ENCODE assay signal across 9 mouse cellular contexts in the genomic region with DNA sequence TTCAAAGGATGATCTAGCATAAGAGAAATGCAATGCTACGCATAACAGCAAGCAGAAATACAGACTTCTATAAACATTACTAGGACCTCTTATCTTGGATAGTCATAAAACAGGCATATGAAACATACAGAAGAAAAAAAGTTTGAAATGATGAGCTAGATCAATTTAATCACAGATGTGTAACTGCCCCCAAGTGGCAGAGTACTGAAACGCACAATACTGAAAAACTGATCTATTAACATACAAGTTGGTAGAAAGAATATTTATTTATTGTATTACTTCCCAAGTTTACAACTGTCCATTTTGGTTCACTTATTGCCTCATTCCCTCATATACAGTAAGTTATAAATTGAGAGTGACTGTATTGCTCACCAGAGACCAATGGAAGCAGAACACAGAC. TPM values are rescaled to one million over a fixed set of nuclear protein-coding genes. Genes with fewer than 3 reads are reported as not detected.
A peak's percentile ranks its signal among the peaks of the same experiment; 100 is the strongest.
DNase-seq lines count a peak whose midpoint lies in the region; ATAC-seq and TF ChIP-seq lines count a peak whose summit lies in the region.
"Had no signal": no experiment of that assay in that cellular context is flagged by ENCODE, and none has a peak within 500 bp of the region (broad histone marks: within the 10 kb centered on the region; RNA-seq: fewer than 3 reads in every experiment).

No protein-coding gene starts in this region.

- H3K9me3 ChIP-seq in intestine, postnatal 0 days (ENCODE audit: control insufficient read depth): no peaks in the 10 kb centered on the region
- H3K9me3 ChIP-seq in intestine, embryonic 15.5 days: no peaks in the 10 kb centered on the region
- H3K9me3 ChIP-seq: limb, embryonic 15.5 days had no signal

- ATAC-seq in intestine, postnatal 0 days: no peak
- no peak for ATAC-seq in intestine, embryonic 15.5 days

- TF ChIP-seq CTCF in intestine, postnatal 0 days (IDR thresholded peaks at IDR 0.05; ENCODE audit: low read depth): peak; percentile 63

- no peak overlapping the region for H3K9ac ChIP-seq in intestine, postnatal 0 days (ENCODE audit: low read depth, low read length)
- no peak overlapping the region for H3K9ac ChIP-seq in intestine, embryonic 15.5 days
- H3K9ac ChIP-seq: limb, embryonic 15.5 days had no signal

- H3K4me3 ChIP-seq in intestine, postnatal 0 days (ENCODE audit: low read depth, low read length): no peak overlapping the region
- no peak overlapping the region for H3K4me3 ChIP-seq in intestine, embryonic 15.5 days (replicated peaks)
- H3K4me3 ChIP-seq: limb, embryonic 15.5 days had no signal

- 50% methylated on average over 2 of the region's 2 CpGs for WGBS in intestine, postnatal 0 days
- 47% methylated on average over 2 of the region's 2 CpGs for WGBS in intestine, embryonic 15.5 days

- peaks cover 18% of the 10 kb centered on the region for H3K36me3 ChIP-seq in intestine, postnatal 0 days (ENCODE audit: control insufficient read depth, insufficient read depth)
- H3K36me3 ChIP-seq in intestine, embryonic 15.5 days: 0 out of 2 replicates have a peak, but pooled peaks cover 4% of the 10 kb centered on the region

- DNase-seq in right cerebral cortex, adult 18-20 months: peak; percentile 24
- no peak for DNase-seq in right cerebral cortex, postnatal 25 days
- DNase-seq in embryo, embryonic 11 days: peak; percentile 28
- peak; percentile 42 for DNase-seq in thymus, postnatal 14 days
- no peak for DNase-seq in heart, adult 18-20 months

- H3K27me3 ChIP-seq in intestine, postnatal 0 days (replicated peaks; ENCODE audit: control insufficient read depth, insufficient read depth, low read length): no peaks in the 10 kb centered on the region
- no peaks in the 10 kb centered on the region for H3K27me3 ChIP-seq in intestine, embryonic 15.5 days (replicated peaks)
- H3K27me3 ChIP-seq: limb, embryonic 15.5 days had no signal

- H3K27ac ChIP-seq in intestine, postnatal 0 days (ENCODE audit: low read depth, low read length): no peak overlapping the region
- no peak overlapping the region for H3K27ac ChIP-seq in intestine, embryonic 15.5 days
- H3K27ac ChIP-seq: limb, embryonic 15.5 days had no signal

- no peak overlapping the region for H3K4me2 ChIP-seq in intestine, postnatal 0 days (replicated peaks; ENCODE audit: low read depth)
- no peak overlapping the region for H3K4me2 ChIP-seq in intestine, embryonic 15.5 days (replicated peaks)
- H3K4me2 ChIP-seq: limb, embryonic 15.5 days had no signal

- no peaks in the 10 kb centered on the region for H3K4me1 ChIP-seq in intestine, postnatal 0 days (replicated peaks; ENCODE audit: control insufficient read depth, insufficient read depth, low read length)
- no peaks in the 10 kb centered on the region for H3K4me1 ChIP-seq in intestine, embryonic 15.5 days (replicated peaks)
- H3K4me1 ChIP-seq: limb, embryonic 15.5 days had no signal

RNA-seq across cellular contexts. Expression of a gene that starts 12.0 kb away (rescaled TPM):
- 126 and 129 TPM in 2 replicates for polyA plus RNA-seq in intestine, postnatal 0 days (2015; fragmentation: Nextera tagmentation; extraction: Ambion mirVana)
- 78.0 and 89.6 TPM in 2 replicates for polyA plus RNA-seq in intestine, embryonic 15.5 days (2015; fragmentation: Nextera tagmentation; extraction: Ambion mirVana)
- 100 to 1,000 TPM; 104 to 126 TPM for total RNA-seq in heart, adult 18-20 months (2021)
- total RNA-seq: monocyte, adult 5-6 weeks had no signal

Comparison
In these comparisons a context has a peak if more than half of its experiments do, and no peak if none do; other contexts are left out.
1. DNase-seq: peak in right cerebral cortex, adult 18-20 months (single experiment), embryo, embryonic 11 days (single experiment) and thymus, postnatal 14 days (single experiment); none in right cerebral cortex, postnatal 25 days (single experiment) and heart, adult 18-20 months (0 of 2).